Mouse (Mus musculus): ENCODE results near the gene Susd5. TPM values are rescaled to one million over a fixed set of nuclear protein-coding genes. Genes with fewer than 3 reads are reported as not detected.
"Not testable (repeated sequence)": the region's sequence is repeated elsewhere in the genome, so short reads cannot be mapped to it uniquely, and the experiment has no call there.

The Susd5 gene
- polyA plus RNA-seq, 1 experiment from 2014 or later = 0.62 TPM

DNA sequence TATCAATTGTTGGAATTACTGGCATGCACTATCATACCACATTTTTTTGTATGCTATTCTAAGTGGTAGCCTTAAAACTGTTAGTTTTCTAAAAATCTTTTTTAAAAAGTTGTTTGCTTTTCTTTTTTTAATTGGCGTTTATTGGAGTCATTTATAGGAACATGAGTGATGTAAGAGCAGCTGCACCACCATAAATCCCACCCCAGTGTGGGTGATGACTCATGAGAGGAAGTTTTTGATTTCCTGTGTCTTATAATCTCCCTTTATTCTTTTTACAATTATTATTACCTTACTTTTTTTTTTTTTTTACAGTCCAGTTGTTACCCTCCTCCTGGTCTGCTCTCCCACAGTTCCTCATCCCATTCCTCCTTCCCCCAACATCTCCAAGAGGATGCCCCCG, 37.9 kb downstream of the Susd5 start:
- Histone ChIP-seq H3K4me2 (ENCODE audit: low read depth, low read length) (no peak overlapping the region), H3K9ac (ENCODE audit: low read depth, low read length) (no peak overlapping the region), H3K27me3 (replicated peaks; ENCODE audit: control insufficient read depth, insufficient read depth, low read length) (no peaks in the 10 kb centered on the region), H3K9me3 (ENCODE audit: control insufficient read depth, low read length) (no peaks in the 10 kb centered on the region), H3K4me1 (ENCODE audit: control insufficient read depth, insufficient read depth, low read length) (no peaks in the 10 kb centered on the region), H3K27ac (ENCODE audit: low read length) (no peak overlapping the region), H3K36me3 (ENCODE audit: control insufficient read depth, insufficient read depth, low read length) (no peaks in the 10 kb centered on the region), H3K4me3 (ENCODE audit: low read length) (no peak overlapping the region)
- no peak for ATAC-seq
- 86% methylated on average over 2 of the region's 2 CpGs for WGBS

DNA sequence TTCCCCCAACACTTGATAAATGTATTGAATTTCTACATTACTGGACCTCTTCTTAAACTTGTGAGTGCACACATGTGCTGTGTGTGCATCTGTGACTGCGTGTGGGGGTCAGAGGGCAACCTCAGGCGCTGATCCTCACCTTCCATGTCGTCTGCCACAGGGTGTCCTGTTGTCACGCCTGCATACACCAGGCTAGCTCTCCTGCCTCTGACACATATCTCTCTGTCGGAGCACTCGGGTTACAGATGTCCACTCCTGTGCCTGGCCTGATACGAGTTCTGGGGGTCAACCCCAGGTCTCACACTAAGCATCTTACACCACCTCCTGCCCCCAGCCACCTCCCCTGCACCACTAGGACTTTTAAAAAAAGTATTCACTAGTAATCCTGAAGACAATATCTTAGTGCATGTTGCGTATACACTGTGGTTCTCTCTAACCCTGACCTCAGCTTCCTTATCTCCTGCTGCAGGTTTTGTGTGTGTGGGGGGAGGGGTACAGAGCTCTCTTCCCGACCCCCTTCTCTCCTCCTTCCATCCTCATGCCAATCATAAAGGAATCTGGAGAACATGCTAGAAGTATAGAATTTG, 41.9 kb downstream of the Susd5 start:
- Histone ChIP-seq H3K4me2 (ENCODE audit: low read depth, low read length) (no peak overlapping the region), H3K27me3 (replicated peaks; ENCODE audit: control insufficient read depth, insufficient read depth, low read length) (no peaks in the 10 kb centered on the region), H3K4me1 (ENCODE audit: control insufficient read depth, insufficient read depth, low read length) (no peaks in the 10 kb centered on the region), H3K4me3 (ENCODE audit: low read length) (no peak overlapping the region), H3K36me3 (ENCODE audit: control insufficient read depth, insufficient read depth, low read length) (no peaks in the 10 kb centered on the region), H3K9ac (ENCODE audit: low read depth, low read length) (no peak overlapping the region), H3K9me3 (ENCODE audit: control insufficient read depth, low read length) (no peaks in the 10 kb centered on the region), H3K27ac (ENCODE audit: low read length) (no peak overlapping the region)
- ATAC-seq = no peak
- 65% methylated on average over 9 of the region's 9 CpGs for WGBS

DNA sequence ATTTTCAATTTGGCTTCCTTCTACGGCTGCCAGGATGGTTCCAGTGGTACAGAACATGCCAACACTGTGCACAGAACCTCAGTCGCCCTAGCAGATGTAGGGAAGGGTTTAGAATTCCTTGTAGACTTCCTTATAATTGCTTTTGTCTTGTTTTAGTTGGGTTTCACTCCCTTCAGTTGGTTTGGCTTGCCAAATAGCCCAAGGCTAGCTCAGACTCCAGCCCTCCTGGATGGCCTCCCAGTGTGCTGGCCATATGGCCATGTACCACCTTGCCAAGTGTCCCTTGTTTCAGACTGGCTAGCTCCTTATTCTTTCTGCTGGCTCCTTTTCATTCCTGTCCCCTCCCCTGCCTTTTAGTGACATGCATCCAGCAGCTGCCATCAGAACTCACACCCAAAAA, 53.3 kb downstream of the Susd5 start:
- H3K4me2 ChIP-seq (ENCODE audit: low read depth, low read length) = no peak overlapping the region
- no peaks in the 10 kb centered on the region for H3K27me3 ChIP-seq (replicated peaks; ENCODE audit: control insufficient read depth, insufficient read depth, low read length)
- ATAC-seq = no peak
- H3K4me1 ChIP-seq (ENCODE audit: control insufficient read depth, insufficient read depth, low read length) = no peaks in the 10 kb centered on the region
- WGBS = 85% methylated on average over 2 of the region's 2 CpGs
- no peak overlapping the region for H3K4me3 ChIP-seq (ENCODE audit: low read length)
- no peak overlapping the region for H3K27ac ChIP-seq (ENCODE audit: low read length)
- no peaks in the 10 kb centered on the region for H3K36me3 ChIP-seq (ENCODE audit: control insufficient read depth, insufficient read depth, low read length)
- no peak overlapping the region for H3K9ac ChIP-seq (ENCODE audit: low read depth, low read length)
- H3K9me3 ChIP-seq (ENCODE audit: control insufficient read depth, low read length) = no peaks in the 10 kb centered on the region

DNA sequence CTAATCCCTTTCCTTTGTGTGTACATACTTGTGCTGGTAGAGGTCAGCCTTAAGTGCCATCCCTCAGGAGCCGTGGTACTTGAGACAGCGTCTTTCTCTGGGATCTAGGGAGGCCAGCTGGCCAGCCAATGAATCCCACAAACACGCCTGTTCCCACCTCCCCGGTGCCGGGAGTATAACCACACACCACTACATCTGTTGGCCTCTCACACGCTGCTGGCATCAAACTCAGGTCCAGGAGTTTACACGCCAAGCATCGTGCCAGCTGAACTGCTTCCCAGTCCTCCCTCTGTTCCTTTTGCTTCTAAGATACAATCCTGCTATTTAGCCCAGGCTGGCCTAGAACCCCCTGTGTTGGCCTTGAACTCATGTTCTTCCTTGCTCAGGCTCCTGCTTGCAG, 54.2 kb downstream of the Susd5 start:
- Histone ChIP-seq H3K9me3 (ENCODE audit: control insufficient read depth, low read length) (no peaks in the 10 kb centered on the region), H3K4me1 (ENCODE audit: control insufficient read depth, insufficient read depth, low read length) (no peaks in the 10 kb centered on the region), H3K4me3 (ENCODE audit: low read length) (no peak overlapping the region), H3K9ac (ENCODE audit: low read depth, low read length) (no peak overlapping the region), H3K27me3 (replicated peaks; ENCODE audit: control insufficient read depth, insufficient read depth, low read length) (no peaks in the 10 kb centered on the region), H3K36me3 (ENCODE audit: control insufficient read depth, insufficient read depth, low read length) (no peaks in the 10 kb centered on the region), H3K4me2 (ENCODE audit: low read depth, low read length) (no peak overlapping the region), H3K27ac (ENCODE audit: low read length) (no peak overlapping the region)
- ATAC-seq = no peak
- WGBS = 82% methylated on average over 8 of the region's 8 CpGs

DNA sequence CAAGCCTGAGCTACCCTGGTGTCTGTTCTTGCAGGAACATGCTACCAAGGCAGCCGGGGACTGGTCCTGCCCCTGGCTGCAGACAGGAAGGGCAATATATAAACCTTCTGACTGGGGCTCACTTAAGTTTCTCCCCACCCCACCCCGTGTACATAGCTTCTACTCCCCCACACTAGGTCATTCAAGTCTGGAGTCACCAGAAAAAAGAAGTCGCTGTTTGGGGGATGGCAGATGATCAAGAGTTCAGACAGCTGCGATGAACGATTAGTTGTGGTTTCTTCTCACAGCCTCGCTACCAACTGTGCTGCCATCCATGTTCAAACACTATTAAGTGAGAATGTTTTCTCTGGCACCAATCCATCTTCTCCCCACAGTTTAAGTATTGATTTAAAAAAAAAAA, 55.3 kb downstream of the Susd5 start:
- ATAC-seq = no peak
- no peak overlapping the region for H3K27ac ChIP-seq (ENCODE audit: low read length)
- H3K27me3 ChIP-seq (replicated peaks; ENCODE audit: control insufficient read depth, insufficient read depth, low read length) = no peaks in the 10 kb centered on the region
- H3K36me3 ChIP-seq (ENCODE audit: control insufficient read depth, insufficient read depth, low read length) = no peaks in the 10 kb centered on the region
- no peaks in the 10 kb centered on the region for H3K9me3 ChIP-seq (ENCODE audit: control insufficient read depth, low read length)
- no peak overlapping the region for H3K4me3 ChIP-seq (ENCODE audit: low read length)
- no peaks in the 10 kb centered on the region for H3K4me1 ChIP-seq (ENCODE audit: control insufficient read depth, insufficient read depth, low read length)
- no peak overlapping the region for H3K4me2 ChIP-seq (ENCODE audit: low read depth, low read length)
- no peak overlapping the region for H3K9ac ChIP-seq (ENCODE audit: low read depth, low read length)
- 57% methylated on average over 6 of the region's 6 CpGs for WGBS

DNA sequence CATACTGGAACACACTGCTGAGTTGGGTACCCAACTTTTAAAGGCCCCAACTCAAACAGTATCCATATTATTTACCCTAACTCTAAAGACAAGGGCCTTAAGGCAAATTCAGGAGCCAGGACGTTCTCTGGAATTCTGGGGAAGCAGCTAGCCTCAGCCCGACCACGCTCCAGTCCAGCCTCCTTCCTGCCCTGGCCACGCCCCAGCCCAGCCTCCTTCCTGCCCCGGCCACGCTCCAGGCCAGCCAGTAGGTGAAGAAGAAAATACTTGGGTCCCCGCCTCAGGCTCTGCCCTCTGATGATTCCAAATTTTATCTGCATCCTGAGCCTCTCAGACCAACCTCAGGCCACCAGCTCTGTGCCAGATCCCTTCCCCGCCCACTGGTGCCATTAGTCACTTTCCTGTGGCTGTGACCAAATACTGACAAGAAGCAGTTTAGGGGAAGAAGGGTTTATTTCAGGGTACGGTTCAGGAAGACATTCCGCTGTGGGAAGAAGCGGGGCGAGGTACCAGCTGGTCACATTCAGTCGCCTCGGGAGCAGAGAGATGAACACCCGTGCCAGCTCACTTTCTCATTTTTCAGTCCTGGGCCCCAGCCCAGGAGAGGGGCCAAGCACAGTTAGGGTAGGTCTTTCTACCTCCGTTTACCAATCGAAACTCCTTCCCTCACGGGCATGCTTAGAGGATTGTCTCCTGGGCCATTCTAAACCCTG, 57.1 kb downstream of the Susd5 start:
- Histone ChIP-seq H3K4me3 (ENCODE audit: low read length) (no peak overlapping the region), H3K36me3 (ENCODE audit: control insufficient read depth, insufficient read depth, low read length) (no peaks in the 10 kb centered on the region), H3K4me2 (ENCODE audit: low read depth, low read length) (no peak overlapping the region), H3K4me1 (ENCODE audit: control insufficient read depth, insufficient read depth, low read length) (no peaks in the 10 kb centered on the region), H3K9me3 (ENCODE audit: control insufficient read depth, low read length) (no peaks in the 10 kb centered on the region), H3K27ac (ENCODE audit: low read length) (no peak overlapping the region), H3K27me3 (replicated peaks; ENCODE audit: control insufficient read depth, insufficient read depth, low read length) (no peaks in the 10 kb centered on the region), H3K9ac (ENCODE audit: low read depth, low read length) (no peak overlapping the region)
- ATAC-seq = no peak
- WGBS = 81% methylated on average over 18 of the region's 18 CpGs

DNA sequence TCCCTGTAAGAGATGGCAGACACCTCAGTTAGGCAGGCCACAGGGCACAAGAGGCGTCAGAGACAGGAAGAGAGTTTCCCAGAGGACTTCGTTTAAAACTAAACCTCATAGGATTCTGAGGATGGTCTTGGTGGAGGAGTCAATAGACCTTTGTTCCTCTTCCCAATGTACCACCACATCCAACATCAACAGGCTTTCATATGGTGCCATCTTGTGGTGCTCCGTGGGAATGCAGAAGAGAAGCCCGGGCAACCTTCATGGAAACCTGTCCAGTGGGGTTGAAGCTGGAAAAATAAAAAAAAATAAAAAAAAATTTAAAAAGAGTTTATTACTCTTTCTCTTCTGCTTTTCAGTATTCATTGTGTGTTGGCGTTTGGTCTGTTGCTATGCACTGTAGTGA, 59.7 kb downstream of the Susd5 start:
- ATAC-seq; H3K9me3 ChIP-seq (ENCODE audit: control insufficient read depth, low read length); H3K36me3 ChIP-seq (ENCODE audit: control insufficient read depth, insufficient read depth, low read length); H3K4me1 ChIP-seq (ENCODE audit: control insufficient read depth, insufficient read depth, low read length); H3K27ac ChIP-seq (ENCODE audit: low read length); H3K4me3 ChIP-seq (ENCODE audit: low read length); H3K4me2 ChIP-seq (ENCODE audit: low read depth, low read length); H3K9ac ChIP-seq (ENCODE audit: low read depth, low read length); H3K27me3 ChIP-seq (replicated peaks; ENCODE audit: control insufficient read depth, insufficient read depth, low read length): not testable (repeated sequence)
- 12% methylated on average over 5 of the region's 5 CpGs for WGBS

DNA sequence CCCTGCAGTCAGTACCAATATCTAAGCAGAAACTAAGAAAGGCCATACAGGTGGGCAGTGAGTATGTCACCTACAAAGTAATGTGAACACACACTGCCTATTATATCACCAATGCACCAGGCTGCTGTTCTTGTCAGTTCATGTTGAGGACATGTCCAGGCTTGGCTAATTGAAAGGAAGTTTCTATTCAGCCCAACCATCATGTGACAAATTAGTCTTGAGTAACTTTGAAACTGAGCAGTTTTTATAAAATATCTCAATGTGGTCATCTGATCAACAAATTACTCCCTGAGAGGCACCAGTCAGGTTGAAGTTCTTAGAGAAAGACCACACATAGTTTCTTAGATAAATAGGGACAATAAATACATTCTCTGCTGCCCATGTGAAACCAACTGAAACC, 65.9 kb downstream of the Susd5 start:
- not testable (repeated sequence) for H3K4me2 ChIP-seq (ENCODE audit: low read depth, low read length); H3K9ac ChIP-seq (ENCODE audit: low read depth, low read length); H3K27ac ChIP-seq (ENCODE audit: low read length); ATAC-seq; H3K27me3 ChIP-seq (replicated peaks; ENCODE audit: control insufficient read depth, insufficient read depth, low read length); H3K9me3 ChIP-seq (ENCODE audit: control insufficient read depth, low read length); H3K4me3 ChIP-seq (ENCODE audit: low read length); H3K4me1 ChIP-seq (ENCODE audit: control insufficient read depth, insufficient read depth, low read length); H3K36me3 ChIP-seq (ENCODE audit: control insufficient read depth, insufficient read depth, low read length)

DNA sequence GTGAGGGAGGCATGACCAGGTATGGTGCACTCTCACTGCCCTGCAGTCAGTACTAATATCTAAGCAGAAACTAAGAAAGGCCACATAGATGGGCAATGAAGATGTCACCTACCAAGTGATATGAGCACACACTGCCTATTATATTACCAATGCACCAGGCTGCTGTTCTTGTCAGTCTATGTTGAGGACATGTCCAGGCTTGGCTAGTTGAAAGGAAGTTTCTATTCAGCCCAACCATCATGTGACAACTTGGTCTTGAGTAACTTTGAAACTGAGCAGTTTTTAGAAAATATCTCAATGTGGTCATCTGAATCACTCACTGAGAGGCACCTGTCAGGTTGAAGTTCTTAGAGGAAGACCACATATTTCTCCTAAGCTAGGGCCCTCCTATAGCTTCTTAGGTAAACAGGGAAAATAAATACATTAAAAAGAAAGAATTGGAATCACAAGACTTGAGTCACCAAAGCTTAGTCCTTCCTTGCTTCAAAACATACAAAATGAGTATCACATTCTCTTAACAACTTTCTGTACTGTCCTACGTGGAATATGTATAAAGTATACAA, 72.4 kb downstream of the Susd5 start:
- H3K4me3 ChIP-seq (ENCODE audit: low read length); H3K27me3 ChIP-seq (replicated peaks; ENCODE audit: control insufficient read depth, insufficient read depth, low read length); H3K9ac ChIP-seq (ENCODE audit: low read depth, low read length); ATAC-seq; H3K4me1 ChIP-seq (ENCODE audit: control insufficient read depth, insufficient read depth, low read length); H3K9me3 ChIP-seq (ENCODE audit: control insufficient read depth, low read length); H3K36me3 ChIP-seq (ENCODE audit: control insufficient read depth, insufficient read depth, low read length); H3K4me2 ChIP-seq (ENCODE audit: low read depth, low read length); H3K27ac ChIP-seq (ENCODE audit: low read length): not testable (repeated sequence)
- 83% methylated on average over 1 of the region's 1 CpGs for WGBS

All from intestine, embryonic 16.5 days (tissue).